Mouse (Mus musculus) lung, postnatal 0 days (tissue): Measurements from ENCODE around the gene Pla2g15.

Experiments used
- CTCF ChIP-seq: IDR thresholded peaks from 2 replicates; pipeline ENCODE4 v1.5.1; 2016; ENCODE audit warnings: antibody characterized with exemption, mild to moderate bottlenecking
- EP300 ChIP-seq: IDR thresholded peaks from 2 replicates; pipeline ENCODE4 v1.6.1; 2016; ENCODE audit warnings: antibody characterized with exemption, mild to moderate bottlenecking, control low read depth

GRCm38 (mm10) chr8:106198741-106199140 lies 48.5 kb downstream of the Pla2g15 start:
- TF ChIP-seq CTCF (peak; percentile 87), EP300 (no peak)
